Mouse (Mus musculus): Measurements from ENCODE around the gene Adat1. TPM values are rescaled to one million over a fixed set of nuclear protein-coding genes. Genes with fewer than 3 reads are reported as not detected.

The Adat1 gene
- polyA plus RNA-seq, 1 experiment from 2014 or later, result 7.1 TPM

GRCm38 (mm10) chr8:111964351-111964750 is 27.8 kb downstream of the Adat1 start:
- H3K36me3 ChIP-seq (ENCODE audit: control insufficient read depth, insufficient read depth, low read length), result no peaks in the 10 kb centered on the region; the same call in none of the 2 replicates
- H3K27me3 ChIP-seq (ENCODE audit: control insufficient read depth, insufficient read depth, low read length), result no peaks in the 10 kb centered on the region
- no peaks in the 10 kb centered on the region for H3K9me3 ChIP-seq (replicated peaks; ENCODE audit: control insufficient read depth, low read length)
- H3K9ac ChIP-seq (ENCODE audit: low read depth, low read length), result no peak overlapping the region
- ATAC-seq (replicated peaks; ENCODE audit: insufficient number of reproducible peaks, low FRiP score, low TSS enrichment), result no peak
- WGBS (ENCODE audit: insufficient replicate concordance), result 47% methylated on average over 5 of the region's 5 CpGs
- no peak overlapping the region for H3K27ac ChIP-seq (ENCODE audit: low read depth, low read length)
- H3K4me1 ChIP-seq (ENCODE audit: control insufficient read depth, insufficient read depth, low read length), result peaks cover 14% of the 10 kb centered on the region
- no peak overlapping the region for H3K4me3 ChIP-seq (ENCODE audit: low read depth, low read length)
- no peak overlapping the region for H3K4me2 ChIP-seq

- Histone ChIP-seq H3K27ac (ENCODE audit: low read depth, low read length) (no peak overlapping the region), H3K27me3 (ENCODE audit: control insufficient read depth, insufficient read depth, low read length) (no peaks in the 10 kb centered on the region), H3K9ac (ENCODE audit: low read depth, low read length) (no peak overlapping the region), H3K9me3 (replicated peaks; ENCODE audit: control insufficient read depth, low read length) (no peaks in the 10 kb centered on the region), H3K4me2 (no peak overlapping the region), H3K4me1 (ENCODE audit: control insufficient read depth, insufficient read depth, low read length) (peaks cover 14% of the 10 kb centered on the region), H3K36me3 (ENCODE audit: control insufficient read depth, insufficient read depth, low read length) (no peaks in the 10 kb centered on the region; the same call in none of the 2 replicates), H3K4me3 (ENCODE audit: low read depth, low read length) (no peak overlapping the region)
- 91% methylated on average over 4 of the region's 4 CpGs for WGBS (ENCODE audit: insufficient replicate concordance)
- no peak for ATAC-seq (replicated peaks; ENCODE audit: insufficient number of reproducible peaks, low FRiP score, low TSS enrichment)
Measured at GRCm38 (mm10) chr8:111963546-111963945, 28.6 kb downstream of the Adat1 start.

GRCm38 (mm10) chr8:111963091-111963490 is 29.0 kb downstream of the Adat1 start:
- no peak overlapping the region for H3K4me3 ChIP-seq (ENCODE audit: low read depth, low read length)
- peaks cover 14% of the 10 kb centered on the region for H3K4me1 ChIP-seq (ENCODE audit: control insufficient read depth, insufficient read depth, low read length)
- no peaks in the 10 kb centered on the region; the same call in none of the 2 replicates for H3K36me3 ChIP-seq (ENCODE audit: control insufficient read depth, insufficient read depth, low read length)
- ATAC-seq (replicated peaks; ENCODE audit: insufficient number of reproducible peaks, low FRiP score, low TSS enrichment), result no peak
- H3K9me3 ChIP-seq (replicated peaks; ENCODE audit: control insufficient read depth, low read length), result no peaks in the 10 kb centered on the region
- no peak overlapping the region for H3K9ac ChIP-seq (ENCODE audit: low read depth, low read length)
- no peak overlapping the region for H3K27ac ChIP-seq (ENCODE audit: low read depth, low read length)
- no peaks in the 10 kb centered on the region for H3K27me3 ChIP-seq (ENCODE audit: control insufficient read depth, insufficient read depth, low read length)
- whole genome bisulfite sequencing (ENCODE audit: insufficient replicate concordance), result 68% methylated on average over 10 of the region's 10 CpGs
- no peak overlapping the region for H3K4me2 ChIP-seq

- Histone ChIP-seq H3K4me1 (ENCODE audit: control insufficient read depth, insufficient read depth, low read length) (peaks cover 14% of the 10 kb centered on the region), H3K27ac (ENCODE audit: low read depth, low read length) (no peak overlapping the region), H3K4me2 (no peak overlapping the region), H3K9ac (ENCODE audit: low read depth, low read length) (no peak overlapping the region), H3K27me3 (ENCODE audit: control insufficient read depth, insufficient read depth, low read length) (no peaks in the 10 kb centered on the region), H3K4me3 (ENCODE audit: low read depth, low read length) (no peak overlapping the region), H3K36me3 (ENCODE audit: control insufficient read depth, insufficient read depth, low read length) (no peaks in the 10 kb centered on the region; the same call in 1 of the 2 replicates), H3K9me3 (replicated peaks; ENCODE audit: control insufficient read depth, low read length) (no peaks in the 10 kb centered on the region)
- ATAC-seq (replicated peaks; ENCODE audit: insufficient number of reproducible peaks, low FRiP score, low TSS enrichment), result no peak
- WGBS (ENCODE audit: insufficient replicate concordance), result 36% methylated on average over 1 of the region's 1 CpGs
Measured at GRCm38 (mm10) chr8:111962589-111962988, 29.5 kb downstream of the Adat1 start.

GRCm38 (mm10) chr8:111961330-111961729 is 30.8 kb downstream of the Adat1 start:
- no peak overlapping the region for H3K27ac ChIP-seq (ENCODE audit: low read depth, low read length)
- 71% methylated on average over 3 of the region's 3 CpGs for WGBS (ENCODE audit: insufficient replicate concordance)
- no peak overlapping the region for H3K4me2 ChIP-seq
- H3K27me3 ChIP-seq (ENCODE audit: control insufficient read depth, insufficient read depth, low read length), result no peaks in the 10 kb centered on the region
- H3K4me3 ChIP-seq (ENCODE audit: low read depth, low read length), result no peak overlapping the region
- peaks cover 14% of the 10 kb centered on the region for H3K4me1 ChIP-seq (ENCODE audit: control insufficient read depth, insufficient read depth, low read length)
- no peak for ATAC-seq (replicated peaks; ENCODE audit: insufficient number of reproducible peaks, low FRiP score, low TSS enrichment)
- no peak overlapping the region for H3K9ac ChIP-seq (ENCODE audit: low read depth, low read length)
- H3K9me3 ChIP-seq (replicated peaks; ENCODE audit: control insufficient read depth, low read length), result no peaks in the 10 kb centered on the region
- peaks cover 8% of the 10 kb centered on the region for H3K36me3 ChIP-seq (ENCODE audit: control insufficient read depth, insufficient read depth, low read length)

GRCm38 (mm10) chr8:111960591-111961321 is 31.3 kb downstream of the Adat1 start:
- no peaks in the 10 kb centered on the region for H3K27me3 ChIP-seq (ENCODE audit: control insufficient read depth, insufficient read depth, low read length)
- no peak overlapping the region for H3K9ac ChIP-seq (ENCODE audit: low read depth, low read length)
- no peak for ATAC-seq (replicated peaks; ENCODE audit: insufficient number of reproducible peaks, low FRiP score, low TSS enrichment)
- H3K9me3 ChIP-seq (replicated peaks; ENCODE audit: control insufficient read depth, low read length), result no peaks in the 10 kb centered on the region
- H3K4me3 ChIP-seq (ENCODE audit: low read depth, low read length), result no peak overlapping the region
- H3K36me3 ChIP-seq (ENCODE audit: control insufficient read depth, insufficient read depth, low read length), result peaks cover 10% of the 10 kb centered on the region
- H3K4me2 ChIP-seq, result no peak overlapping the region
- H3K4me1 ChIP-seq (ENCODE audit: control insufficient read depth, insufficient read depth, low read length), result peaks cover 14% of the 10 kb centered on the region
- no peak overlapping the region for H3K27ac ChIP-seq (ENCODE audit: low read depth, low read length)
- 59% methylated on average over 15 of the region's 15 CpGs for WGBS (ENCODE audit: insufficient replicate concordance)

GRCm38 (mm10) chr8:111957231-111957630 is 34.9 kb downstream of the Adat1 start:
- H3K27ac ChIP-seq (ENCODE audit: low read depth, low read length), result no peak overlapping the region
- no peak overlapping the region for H3K9ac ChIP-seq (ENCODE audit: low read depth, low read length)
- no peaks in the 10 kb centered on the region for H3K9me3 ChIP-seq (replicated peaks; ENCODE audit: control insufficient read depth, low read length)
- peaks cover 3% of the 10 kb centered on the region; the same call in 1 of the 2 replicates for H3K4me1 ChIP-seq (ENCODE audit: control insufficient read depth, insufficient read depth, low read length)
- H3K4me2 ChIP-seq, result no peak overlapping the region
- 89% methylated on average over 2 of the region's 2 CpGs for WGBS (ENCODE audit: insufficient replicate concordance)
- no peak for ATAC-seq (replicated peaks; ENCODE audit: insufficient number of reproducible peaks, low FRiP score, low TSS enrichment)
- H3K4me3 ChIP-seq (ENCODE audit: low read depth, low read length), result no peak overlapping the region
- H3K27me3 ChIP-seq (ENCODE audit: control insufficient read depth, insufficient read depth, low read length), result no peaks in the 10 kb centered on the region
- H3K36me3 ChIP-seq (ENCODE audit: control insufficient read depth, insufficient read depth, low read length), result peaks cover 24% of the 10 kb centered on the region

GRCm38 (mm10) chr8:111955879-111956278 is 36.2 kb downstream of the Adat1 start:
- Histone ChIP-seq H3K36me3 (ENCODE audit: control insufficient read depth, insufficient read depth, low read length) (peaks cover 24% of the 10 kb centered on the region), H3K4me2 (no peak overlapping the region), H3K4me3 (ENCODE audit: low read depth, low read length) (no peak overlapping the region), H3K9ac (ENCODE audit: low read depth, low read length) (no peak overlapping the region), H3K9me3 (replicated peaks; ENCODE audit: control insufficient read depth, low read length) (no peaks in the 10 kb centered on the region), H3K4me1 (ENCODE audit: control insufficient read depth, insufficient read depth, low read length) (no peaks in the 10 kb centered on the region), H3K27ac (ENCODE audit: low read depth, low read length) (no peak overlapping the region), H3K27me3 (ENCODE audit: control insufficient read depth, insufficient read depth, low read length) (no peaks in the 10 kb centered on the region)
- ATAC-seq (replicated peaks; ENCODE audit: insufficient number of reproducible peaks, low FRiP score, low TSS enrichment), result no peak
- 93% methylated on average over 5 of the region's 5 CpGs for WGBS (ENCODE audit: insufficient replicate concordance)

Measured in heart, embryonic 11.5 days (tissue).